Mouse (Mus musculus): ENCODE data around the gene Sv2b.
"Not testable (repeated sequence)": the region's sequence is repeated elsewhere in the genome, so short reads cannot be mapped to it uniquely, and the experiment has no call there.

Gene Sv2b

DNA sequence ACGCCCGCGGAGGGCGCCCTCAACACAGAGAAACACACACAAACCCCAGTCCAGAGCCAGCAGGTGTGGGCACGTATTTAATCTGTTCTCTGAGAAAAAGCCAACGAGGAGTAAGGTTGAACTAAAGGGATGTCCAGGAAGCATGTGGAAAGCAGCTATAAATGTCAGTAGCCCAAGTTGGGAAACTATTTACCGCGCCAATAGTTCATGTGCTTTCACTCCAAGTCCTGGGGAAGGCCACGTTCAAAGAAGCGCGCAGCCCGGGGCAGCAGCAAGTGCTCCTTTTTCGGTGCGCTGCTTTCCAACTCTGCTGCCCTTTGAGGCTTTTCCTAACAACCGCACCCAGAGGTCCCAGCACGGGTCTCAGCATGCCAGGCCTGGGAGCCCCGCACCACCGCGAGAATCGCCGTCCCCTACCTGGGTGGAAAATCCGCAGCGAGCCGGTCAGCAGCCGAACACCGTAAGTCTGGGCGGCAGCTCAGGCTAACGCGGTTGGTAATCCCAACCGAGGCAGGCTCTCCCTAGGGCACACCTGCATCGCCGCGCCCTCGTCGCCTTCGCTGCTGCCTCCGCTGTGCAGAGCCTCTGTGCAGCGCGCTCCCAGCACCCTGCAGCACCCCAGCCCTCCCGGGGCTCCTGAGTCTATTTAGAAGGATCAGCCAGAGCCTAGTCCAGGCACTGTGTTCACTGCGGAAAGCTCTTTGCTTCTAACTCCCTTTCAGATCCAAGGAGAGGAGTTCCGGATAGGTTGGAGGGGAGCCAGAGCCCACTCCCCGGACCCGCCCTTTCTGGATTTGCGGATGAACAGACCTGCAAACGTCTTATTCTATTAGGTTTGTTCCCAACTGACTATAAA, at the start of gene Sv2b:
Gene Sv2b, minus strand, starts transcription at position 806 of the 856 bp plus-strand sequence.
- DNase-seq (ENCODE audit: low read depth) = no peak

DNA sequence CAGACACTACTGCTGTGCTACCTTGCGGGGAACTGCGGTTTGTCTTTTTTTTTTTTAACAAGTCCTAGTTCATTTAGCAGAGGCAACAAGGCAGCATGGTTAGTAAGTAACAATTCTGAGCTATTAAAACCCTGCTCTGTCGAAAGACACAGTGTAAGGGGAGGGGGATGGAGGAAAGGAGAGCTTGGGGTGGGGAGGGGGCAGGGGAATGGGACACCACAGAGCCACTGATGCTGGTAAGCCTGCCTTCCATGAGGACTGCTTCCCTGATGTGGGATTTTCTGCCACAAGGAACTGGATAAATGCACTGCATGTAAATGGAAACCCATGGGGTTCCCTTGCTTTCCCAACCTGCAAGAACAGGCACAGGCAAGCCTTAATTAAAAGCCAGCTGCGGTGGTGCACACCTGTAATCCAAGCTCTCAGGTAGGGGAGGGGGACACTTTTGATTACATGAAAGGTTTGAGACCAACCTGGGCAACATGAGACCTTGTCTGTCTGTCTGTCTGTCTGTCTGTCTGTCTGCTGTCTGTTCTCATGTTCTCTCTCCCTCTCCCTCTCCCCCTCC, 49.3 kb upstream of the Sv2b start:
- no peak for DNase-seq (ENCODE audit: low read depth)

DNA sequence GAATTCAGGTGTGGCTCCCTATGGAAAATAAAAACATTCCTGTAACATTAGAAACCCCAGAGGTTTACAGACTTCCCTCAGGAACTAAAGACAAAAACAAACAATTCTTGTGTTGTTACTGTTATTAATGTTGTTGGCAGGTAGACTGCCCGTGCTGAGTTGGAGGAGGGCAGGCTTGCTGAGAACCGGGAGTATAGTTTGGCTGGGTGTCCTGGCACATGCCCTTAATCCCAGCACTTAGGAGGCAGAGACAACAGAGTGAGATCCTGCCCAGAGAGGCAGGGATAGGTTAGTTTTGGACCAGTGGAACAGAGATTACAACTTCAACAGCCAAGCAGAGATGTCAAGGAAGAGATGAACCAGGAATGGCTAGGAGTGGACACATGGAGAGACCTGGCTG, 46.5 kb upstream of the Sv2b start:
- DNase-seq (ENCODE audit: low read depth) = no peak

DNA sequence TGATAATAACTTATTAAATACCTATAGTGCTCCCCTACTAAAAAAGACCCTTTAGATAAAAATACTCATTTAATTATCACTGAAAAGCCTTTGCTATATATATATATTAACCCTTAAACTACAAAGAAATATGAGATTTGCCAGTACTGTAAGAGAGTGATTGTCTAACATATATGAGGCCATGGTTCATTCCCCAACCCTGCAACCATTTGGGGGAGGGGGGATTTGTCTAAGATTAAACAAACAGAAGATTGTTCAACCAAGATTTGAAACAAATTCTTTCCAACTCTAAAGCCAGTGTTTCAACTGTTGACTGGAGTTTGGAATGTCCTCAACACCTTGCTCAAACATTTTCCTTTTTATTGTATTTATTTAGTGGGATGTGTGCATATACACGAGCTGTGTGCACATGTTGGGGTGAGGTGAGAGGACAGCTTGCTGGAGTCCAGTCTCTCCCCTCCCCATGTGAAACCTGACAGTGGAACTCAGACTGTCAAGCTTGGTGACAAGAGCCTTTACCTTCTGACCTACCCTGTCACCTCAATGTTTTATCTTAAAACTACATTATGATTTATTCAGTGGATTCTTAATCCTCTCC, 43.8 kb upstream of the Sv2b start:
- no peak for DNase-seq (ENCODE audit: low read depth)

DNA sequence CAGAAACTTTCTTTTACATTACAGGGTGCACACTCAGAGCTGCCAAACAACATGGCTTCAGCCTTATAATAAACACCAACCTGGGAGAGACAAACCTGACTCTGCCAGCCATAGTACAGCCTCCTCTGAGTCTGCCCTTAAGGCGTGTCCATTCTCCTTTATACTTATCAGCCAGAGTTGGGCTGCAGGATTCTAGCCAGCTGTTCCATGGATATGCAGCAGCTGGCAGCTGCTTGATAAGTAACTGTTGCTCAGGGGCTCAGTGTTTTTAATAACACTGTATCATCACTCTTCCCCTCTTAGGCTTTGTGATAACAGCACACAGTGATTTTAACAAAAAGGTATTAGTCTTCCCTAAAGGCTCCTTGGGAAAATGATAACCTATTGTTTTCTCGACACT, 41.1 kb upstream of the Sv2b start:
- no peak for DNase-seq (ENCODE audit: low read depth)

DNA sequence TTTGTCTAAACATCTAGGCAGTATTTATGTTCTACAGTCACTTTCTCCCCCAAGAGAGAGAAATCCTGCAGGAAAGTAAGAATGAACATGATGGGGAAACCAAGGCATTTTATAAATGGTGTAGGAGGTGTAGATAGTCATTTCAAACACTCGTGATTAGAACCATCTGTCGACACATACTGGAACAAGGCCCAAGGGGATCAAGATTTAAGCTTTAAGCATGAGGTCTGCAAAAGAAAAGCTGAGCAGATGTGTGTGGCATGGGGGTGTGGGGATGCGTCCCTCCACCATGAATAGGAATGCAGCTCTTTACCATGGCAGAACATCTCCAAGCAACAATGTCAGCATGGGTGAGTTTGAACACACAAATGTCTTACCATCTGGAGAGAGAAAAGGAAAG, 23.2 kb upstream of the Sv2b start:
- DNase-seq (ENCODE audit: low read depth) = no peak

DNA sequence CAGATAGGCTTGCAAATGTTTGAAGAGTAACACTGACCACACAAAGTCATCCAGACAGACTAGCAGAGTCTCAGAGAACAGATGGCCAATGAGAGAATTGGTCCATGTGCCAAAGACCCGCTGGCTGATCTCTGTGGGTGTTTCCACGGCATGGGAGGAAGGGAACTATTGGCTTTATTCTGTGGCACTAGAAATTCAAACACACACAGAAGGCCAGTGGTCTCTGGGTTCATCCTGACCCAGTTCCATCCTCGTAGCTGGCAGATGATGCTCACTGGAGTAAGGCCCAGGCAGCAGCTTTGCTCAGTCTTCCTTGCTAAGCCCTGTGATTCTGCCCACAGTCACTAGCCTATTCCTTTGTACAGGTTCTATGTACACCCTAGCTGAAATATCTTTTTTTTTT, 20.7 kb upstream of the Sv2b start:
- no peak for DNase-seq (ENCODE audit: low read depth)

DNA sequence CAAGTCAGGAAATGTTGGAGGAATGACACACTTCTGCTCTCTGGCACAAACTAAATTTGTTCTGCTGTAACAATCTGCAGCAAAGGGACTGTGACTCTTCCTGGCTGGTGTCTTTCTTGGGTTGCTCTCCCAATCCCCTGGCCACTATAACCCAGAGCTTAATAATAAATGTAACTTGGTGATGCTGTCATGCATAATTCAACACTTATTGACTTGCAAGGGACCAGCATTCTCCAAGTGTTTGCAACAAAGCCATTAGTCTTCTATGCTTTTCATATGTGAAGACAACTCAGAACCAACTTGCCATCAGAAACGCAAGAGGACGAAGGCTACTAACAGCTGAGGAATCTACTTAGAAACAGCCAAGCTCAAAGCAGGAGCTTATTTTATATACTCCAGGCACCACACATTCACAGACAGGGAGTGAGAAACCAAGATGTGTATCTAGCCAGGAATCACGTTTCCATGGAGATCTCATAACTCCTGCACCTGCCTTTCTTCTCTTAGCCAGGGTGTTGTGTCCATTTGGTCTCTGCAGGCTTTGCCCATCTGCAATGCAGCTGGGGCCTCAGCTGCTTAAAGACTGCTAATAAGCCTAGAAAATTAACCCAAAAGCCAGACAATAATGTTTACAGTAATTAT, 19.8 kb upstream of the Sv2b start:
- DNase-seq (ENCODE audit: low read depth) = no peak

DNA sequence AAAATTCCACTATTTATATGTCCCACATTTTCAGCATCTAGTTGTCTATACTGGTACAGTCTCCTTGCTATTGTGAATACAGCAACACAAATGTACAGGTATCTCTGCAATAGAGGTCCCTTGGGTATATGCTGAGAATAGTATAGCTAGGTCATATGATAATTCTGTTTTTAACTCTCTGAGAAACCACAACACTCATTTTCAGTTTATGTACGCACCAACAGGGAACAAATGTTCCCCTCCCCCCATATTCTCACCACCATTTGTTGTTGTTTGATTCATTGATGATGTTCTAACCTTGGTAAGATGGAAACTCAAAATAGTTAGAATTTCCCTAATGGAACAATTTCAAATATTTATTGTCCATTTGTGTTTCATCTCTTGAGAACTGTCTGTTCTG, 16.2 kb upstream of the Sv2b start:
- DNase-seq (ENCODE audit: low read depth) = no peak

DNA sequence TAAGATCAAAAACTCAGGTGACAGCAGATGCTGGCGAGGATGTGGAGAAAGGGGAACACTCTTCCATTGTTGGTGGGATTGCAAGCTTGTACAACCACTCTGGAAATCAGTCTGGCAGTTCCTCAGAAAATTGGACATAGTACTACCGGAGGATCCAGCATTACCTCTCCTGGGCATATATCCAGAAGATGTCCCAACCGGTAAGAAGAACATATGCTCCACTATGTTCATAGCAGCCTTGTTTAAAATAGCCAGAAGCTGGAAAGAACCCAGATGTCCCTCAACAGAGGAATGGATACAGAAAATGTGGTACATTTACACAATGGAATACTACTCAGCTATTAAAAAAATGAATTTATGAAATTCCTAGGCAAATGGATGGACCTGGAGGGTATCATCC, 13.7 kb upstream of the Sv2b start:
- not testable (repeated sequence) for DNase-seq (ENCODE audit: low read depth)

DNA sequence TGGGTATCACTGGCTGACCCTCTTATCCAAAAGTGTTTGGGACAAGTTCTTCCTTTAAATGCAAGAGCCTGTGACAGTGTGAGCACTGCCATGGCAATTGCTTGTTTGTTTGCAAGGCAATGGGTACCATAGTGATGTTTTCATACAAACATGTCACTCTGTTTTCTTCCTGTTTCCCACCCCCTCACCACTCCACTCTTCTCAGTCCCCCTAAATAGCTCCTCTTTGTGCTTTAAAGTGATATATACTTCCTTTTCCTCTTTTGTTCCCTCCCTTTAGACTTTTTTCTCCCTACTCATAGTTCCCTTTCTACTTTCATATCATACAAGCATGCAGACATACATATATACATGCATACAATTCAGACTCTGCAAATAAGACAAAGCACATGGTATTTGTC, 10.9 kb upstream of the Sv2b start:
- DNase-seq (ENCODE audit: low read depth) = no peak

DNA sequence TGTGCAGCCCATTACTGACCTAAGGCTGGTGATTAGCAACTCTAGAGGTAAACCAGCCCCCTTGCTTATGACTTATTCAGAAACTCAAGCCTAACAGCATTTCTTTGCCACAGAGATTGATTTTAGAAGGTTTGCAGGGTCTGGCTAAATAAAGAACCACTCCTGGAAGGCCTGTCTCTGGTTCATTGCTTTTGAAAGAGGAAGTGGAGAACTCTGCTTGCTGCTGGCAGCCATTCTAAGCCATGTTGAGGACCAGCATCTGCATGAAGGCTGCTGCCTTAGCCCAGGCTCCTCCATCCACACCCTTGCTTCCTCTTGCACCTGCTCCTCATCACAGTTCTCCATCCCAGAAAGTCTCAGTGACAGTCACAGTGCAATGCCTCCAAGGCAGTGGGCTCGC, 9.3 kb upstream of the Sv2b start:
- no peak for DNase-seq (ENCODE audit: low read depth)

DNA sequence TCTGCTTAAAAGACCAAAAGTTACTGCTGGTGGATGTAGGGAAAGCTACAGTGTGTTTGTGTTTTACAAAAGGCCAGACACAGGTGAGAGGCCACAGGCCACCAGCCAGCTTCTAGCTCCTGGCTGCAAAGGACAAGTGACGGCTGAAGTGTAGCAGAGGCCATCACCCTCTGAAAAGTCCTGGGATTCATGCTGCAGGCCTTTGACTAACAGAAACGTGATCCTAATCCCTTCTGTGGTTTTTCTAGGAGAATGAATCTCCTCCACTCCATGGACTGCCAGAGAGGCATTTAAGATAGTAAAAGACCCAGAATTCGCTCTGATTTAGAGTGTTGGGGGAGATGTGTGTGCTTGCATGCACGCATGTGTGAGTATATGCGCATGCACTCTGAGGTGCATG, 5.8 kb upstream of the Sv2b start:
- no peak for DNase-seq (ENCODE audit: low read depth)

DNA sequence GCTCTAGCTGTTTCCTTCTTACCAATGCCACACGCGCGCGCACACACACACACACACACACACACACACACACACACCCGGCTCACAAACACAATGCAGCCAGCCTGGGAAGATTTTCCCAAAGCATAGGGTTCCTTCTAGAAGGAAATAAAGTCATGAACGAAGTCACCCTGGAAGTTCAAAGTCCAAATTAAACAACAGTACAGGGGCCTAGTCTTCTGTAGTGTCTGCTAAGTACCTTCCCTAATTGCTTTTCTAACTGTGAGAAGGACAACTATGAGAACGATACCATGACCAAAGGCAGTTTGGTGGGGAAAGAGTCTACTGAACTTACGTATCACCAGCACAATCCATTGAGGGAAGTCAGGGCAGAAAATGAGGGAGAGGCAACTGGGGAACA, 508 bp upstream of the Sv2b start:
- no peak for DNase-seq (ENCODE audit: low read depth)

DNA sequence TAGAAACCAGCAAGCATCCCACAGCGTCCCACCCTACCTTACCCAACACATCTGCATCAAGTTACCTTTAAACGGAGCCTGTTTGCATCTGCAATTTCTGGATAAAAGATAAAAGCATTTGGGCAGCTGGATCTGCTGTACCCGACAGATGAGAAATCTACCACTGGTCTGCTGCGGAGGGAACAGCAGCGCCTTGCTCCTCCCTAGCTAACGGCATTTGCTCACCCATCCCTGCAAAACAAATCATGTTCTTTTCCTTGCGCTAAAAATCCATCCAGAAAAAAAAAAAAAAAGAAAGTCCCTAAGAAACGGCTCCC, 964 bp downstream of the Sv2b start:
- no peak for DNase-seq (ENCODE audit: low read depth)

DNA sequence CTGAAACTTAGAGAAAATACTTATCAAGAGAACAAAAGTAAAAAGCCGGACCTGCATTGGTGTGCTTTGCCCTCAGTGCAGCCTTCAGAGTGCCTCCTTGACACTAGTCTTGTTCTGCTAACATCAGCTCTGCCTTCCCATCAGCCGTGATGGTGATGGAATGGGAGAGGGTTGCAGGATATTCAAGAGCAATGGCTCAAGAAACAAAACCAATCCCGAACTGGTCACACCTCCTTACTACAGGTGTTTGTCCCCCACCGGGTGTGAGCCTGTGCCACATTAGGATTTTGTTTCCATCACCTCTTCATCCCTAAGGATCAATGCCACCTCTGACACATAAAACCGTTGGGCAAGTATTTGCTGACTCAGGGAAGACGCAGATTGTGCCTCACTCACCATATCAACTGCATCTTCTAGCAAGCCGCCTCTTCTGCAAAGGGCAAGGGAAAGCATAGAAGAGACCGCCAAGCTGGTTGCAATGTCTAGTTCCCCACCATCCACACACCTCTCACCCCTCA, 1.4 kb downstream of the Sv2b start:
- no peak for DNase-seq (ENCODE audit: low read depth)

DNA sequence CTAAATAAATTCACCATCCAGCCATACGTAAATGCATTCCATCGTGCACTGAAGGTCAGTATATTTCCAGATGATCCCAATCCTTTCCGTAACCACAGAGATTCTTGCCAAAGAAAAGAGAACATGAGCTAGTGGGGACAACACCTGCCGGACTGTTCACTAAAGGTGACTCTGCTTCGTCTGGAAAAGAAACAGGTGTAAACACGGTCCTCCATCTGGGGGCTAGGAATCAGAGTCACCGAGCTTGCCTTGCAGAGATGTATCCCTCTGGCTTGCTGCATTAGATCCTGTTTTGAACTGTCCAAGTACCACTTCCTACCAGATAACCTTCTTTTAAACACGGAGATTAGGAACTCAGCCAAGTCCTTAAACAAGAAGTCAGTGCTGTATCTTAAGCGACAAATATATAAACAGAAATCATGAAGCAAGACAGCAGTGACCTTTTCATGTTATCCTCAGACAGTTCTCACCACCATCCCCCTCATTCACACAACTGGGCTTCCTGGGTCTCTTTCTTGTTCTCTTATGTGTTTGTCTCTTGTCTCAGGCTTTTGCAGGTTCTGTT, 3.1 kb downstream of the Sv2b start:
- DNase-seq (ENCODE audit: low read depth) = no peak

DNA sequence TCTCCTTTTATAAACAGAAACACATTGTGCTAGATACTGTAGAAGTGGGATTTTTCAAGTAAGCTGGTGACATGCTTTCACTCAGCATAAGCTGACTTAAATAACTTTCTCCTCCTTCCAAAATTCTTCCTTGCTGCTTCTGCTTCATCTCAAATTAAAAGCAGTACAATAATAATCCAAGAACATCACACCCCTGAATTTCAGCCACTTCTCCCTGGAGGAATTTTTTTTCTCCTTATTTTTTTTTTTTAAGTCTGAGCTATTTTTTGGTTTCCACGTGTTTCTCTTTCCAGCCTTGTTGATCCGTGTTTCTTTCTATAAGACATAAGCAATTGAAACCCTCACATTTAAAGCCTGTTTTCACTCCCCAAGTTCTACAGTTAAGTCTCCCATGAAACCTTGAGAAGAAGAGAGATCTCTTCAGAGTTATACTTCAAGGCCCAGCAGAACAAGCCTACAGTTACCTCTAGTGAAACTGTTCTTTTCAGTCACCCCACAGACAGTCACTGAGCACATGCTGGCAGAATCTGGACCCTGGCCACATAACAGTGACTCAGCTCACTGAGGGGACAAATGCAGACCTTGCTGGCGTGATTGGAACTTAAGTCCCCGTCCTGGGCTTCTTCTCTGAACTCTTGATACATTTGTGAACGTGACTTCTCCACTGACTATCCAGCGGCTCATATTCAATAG, 6.4 kb downstream of the Sv2b start:
- no peak for DNase-seq (ENCODE audit: low read depth)

DNA sequence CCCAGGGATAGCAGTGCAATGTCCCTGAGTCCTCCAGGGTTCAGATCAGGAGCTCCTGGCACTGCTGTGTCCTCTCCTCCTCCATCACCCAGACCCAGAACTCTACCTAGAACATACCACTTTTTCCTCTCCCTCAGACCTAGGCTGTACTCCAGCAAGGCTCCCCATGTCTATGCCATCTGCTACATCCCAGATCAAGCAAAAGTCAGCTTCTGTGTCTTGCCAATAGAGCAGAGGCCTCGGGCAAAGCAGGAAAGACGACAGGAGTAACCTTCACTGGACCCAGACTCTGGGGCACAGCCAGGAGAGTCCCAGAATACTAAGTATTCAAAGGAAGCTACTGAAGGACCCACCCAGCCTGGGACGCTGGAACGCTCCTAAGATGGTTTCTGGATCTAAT, 9.8 kb downstream of the Sv2b start:
- no peak for DNase-seq (ENCODE audit: low read depth)

DNA sequence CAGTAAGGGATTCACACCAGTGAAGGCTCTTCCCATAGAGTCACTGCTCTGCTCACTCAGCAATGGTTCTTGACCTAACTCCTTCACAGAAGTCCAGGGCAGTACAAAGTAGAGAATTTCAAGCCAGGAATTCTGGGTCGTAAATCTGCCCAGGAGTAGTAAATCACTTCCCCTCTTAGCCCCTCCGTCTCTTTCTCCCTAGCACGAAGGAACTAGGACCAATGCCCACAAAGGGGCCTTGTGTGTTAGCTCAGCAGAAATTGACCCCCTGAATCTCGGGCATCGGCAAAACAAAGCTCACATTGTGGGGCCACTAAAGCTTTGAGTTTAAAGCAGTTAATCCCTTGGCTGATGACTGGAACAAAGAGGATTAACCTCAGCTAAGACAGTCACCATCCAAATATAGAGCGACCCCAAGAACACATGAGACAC, 12.4 kb downstream of the Sv2b start:
- DNase-seq (ENCODE audit: low read depth) = no peak

DNA sequence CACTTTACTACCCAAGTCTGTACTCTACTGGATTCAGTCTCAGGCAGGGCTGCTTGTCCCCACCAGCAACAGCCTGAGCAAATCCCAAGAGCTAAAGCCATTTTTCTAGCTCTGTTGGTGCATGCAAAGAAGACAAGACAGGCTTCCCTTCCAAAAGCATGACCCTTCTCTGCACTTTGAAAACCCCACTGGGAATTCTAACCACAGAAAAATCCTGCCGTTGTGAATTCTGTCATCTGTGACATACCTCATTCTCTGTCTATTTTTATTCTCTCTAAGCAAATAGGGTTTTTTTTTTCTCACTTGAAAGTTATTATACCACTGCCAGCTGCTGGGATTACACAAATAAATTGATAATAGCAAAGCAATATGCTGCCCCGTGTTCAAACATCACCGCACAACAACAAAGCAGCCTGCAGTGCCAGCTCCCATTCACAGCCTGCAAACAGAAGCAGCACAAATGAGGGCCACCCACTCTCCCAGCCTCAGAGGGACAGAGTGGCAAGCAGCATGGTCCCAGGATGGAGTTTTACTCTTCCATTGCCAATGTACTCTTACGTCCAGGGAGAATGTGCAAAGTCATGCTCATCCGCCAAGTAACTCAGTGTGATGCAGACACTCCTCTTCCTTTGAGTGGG, 13.7 kb downstream of the Sv2b start:
- DNase-seq (ENCODE audit: low read depth) = no peak

DNA sequence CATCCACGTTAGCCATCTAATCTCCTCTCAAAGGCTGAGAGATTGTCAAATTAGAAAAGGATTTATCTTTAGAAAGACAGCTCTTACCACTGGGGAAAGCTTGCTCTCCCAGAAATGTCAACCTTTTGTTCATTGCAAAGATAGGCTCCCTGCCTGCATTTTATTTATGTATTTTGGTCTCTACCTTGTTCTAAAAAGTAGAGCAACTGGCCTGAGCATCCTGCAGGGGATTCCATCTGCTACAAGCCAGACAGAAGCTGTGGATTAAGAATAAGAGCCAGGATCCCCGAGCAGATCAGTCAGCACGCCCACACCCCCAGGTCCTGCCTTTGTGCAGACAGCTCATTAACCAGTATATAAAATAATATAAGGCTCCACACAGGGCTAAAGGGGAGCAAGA, 16.8 kb downstream of the Sv2b start:
- DNase-seq (ENCODE audit: low read depth) = no peak

All from NIH3T3 (cell line).